Mouse (Mus musculus) c-Kit-positive CD71-positive TER-119-positive erythroid progenitor cells, embryonic 14.5 days (primary cell): Measurements from ENCODE around the gene Rai1.

ENCODE experiments used
- DNase-seq: peaks from one replicate; pipeline ENCODE4 v3.0.0-alpha.2; 2013; ENCODE audit warnings: low spot score

The Rai1 gene

DNA sequence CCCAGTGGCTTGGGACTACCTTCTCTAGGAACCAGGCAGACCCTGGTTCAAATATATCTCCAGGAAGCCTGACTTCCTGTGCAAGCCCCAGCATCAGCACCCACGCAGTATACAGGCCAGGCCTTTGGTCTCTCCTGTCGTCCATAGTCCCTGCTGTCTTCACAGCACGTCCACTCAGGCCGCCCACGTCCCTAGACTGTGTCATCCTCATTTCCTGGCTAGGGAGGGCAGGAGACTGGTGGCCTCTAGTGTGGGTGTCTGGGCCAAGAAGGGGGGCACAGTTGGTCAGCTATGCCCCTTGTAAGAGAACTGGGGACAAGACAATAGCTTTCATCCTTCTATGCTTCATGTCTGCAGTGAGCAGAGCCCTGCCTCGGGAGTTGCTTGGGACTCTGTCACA is 87.7 kb downstream of the Rai1 start:
- DNase-seq = no peak

DNA sequence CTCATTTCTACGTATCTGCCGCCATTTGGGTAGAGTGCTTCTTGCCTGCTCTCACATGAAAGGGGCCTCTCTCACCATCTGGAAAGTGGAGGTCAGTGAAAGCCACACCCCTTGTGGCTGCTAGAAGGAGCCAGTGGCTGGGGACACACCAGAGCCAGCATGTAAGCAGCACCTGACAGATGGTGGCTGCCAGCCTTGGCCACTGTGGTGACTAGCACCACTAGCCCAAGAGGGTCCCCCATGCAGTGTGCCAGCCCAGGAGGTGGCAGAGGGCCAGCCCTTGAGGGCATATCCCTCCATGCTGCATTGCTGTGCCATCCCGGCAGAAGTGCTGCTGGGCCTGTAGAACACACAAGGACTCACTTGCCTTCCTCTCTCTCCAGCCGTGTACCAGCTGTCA is 88.7 kb downstream of the Rai1 start:
- DNase-seq = no peak

DNA sequence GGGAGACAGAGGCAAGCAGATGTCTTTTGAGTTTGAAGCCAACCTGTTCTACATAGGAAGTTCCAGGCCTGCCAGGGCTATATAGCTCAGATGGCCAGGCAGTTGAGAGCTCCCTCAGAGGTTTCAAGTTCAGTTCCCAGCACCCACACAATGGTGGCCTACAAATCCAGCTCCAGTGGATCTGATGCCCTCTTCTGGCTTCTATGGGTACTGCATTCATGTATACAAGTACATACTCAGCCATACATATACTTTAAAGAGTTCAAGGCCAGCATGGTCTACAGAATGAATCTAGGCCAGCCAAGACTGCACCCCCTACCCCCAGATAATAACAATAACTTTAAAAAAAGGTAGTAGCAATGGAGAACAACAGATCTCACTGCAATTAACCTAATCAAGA is 90.3 kb downstream of the Rai1 start:
- no peak for DNase-seq

DNA sequence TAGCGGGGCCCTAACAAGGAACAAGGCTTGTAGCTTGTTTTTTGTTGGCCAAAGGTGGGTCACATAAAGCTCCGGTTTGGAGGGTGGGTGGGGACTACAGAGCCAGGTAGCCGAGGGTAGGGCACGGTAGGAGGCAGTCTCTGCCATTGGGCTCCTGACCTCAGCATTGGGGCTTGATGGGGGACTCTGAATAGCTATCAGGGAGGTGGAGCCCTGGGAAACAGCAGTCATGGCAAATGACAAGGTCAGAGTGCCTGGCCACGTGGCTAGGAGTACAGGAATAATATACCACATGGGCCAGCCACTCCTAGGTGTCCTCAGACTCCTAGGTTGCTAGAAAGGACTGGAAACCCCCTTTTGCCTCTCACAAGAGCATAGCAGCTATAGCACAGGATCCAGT is 91.5 kb downstream of the Rai1 start:
- no peak for DNase-seq

DNA sequence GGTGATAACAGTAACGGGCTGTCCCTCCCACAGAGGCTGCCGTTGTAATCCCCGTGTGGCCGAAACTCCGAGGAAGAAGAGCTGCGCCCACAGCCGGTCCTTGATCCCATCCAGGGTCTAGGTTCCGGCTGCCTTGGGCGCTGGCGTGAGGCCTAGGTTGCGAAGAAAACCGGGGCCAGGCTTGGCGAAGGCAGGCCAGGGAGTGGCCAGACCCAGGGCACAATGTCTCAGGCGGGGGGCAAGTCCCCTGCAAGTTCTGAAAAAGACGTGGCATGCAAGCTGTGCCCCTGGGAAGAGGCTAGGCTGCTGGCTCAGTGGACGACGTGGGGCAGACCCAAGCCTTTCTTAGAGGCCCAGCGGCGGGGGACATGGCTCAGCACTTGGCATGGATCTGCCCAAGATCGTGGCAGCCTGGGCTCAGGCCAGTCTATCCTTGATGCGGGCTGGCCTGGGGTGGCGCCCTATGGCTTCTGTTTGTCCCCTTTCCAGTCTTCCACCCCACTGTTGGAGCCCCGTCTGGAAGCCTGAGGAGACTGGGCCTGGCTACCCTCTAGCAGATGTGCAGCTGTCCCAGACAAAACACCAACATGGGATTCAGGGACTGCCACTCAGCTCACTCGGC is 93.3 kb downstream of the Rai1 start:
- no peak for DNase-seq

DNA sequence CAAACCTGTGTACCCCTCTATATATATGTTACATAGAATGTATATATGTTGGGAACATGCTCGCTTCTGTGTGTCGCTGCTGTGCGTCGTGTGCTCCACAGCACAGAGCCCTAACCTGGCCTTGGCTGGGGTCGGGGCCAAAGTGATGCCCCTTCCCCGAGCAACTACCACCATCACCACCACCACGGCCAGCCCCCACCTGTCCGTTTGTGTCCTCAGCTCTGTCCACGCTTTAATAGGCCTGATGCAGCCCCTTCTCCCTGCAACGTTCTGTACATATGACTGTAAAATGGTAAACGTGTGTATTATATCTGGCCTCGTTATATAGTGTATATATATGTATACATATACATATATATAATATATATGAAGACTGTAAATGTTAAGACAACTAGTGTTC is 93.8 kb downstream of the Rai1 start:
- no peak for DNase-seq

DNA sequence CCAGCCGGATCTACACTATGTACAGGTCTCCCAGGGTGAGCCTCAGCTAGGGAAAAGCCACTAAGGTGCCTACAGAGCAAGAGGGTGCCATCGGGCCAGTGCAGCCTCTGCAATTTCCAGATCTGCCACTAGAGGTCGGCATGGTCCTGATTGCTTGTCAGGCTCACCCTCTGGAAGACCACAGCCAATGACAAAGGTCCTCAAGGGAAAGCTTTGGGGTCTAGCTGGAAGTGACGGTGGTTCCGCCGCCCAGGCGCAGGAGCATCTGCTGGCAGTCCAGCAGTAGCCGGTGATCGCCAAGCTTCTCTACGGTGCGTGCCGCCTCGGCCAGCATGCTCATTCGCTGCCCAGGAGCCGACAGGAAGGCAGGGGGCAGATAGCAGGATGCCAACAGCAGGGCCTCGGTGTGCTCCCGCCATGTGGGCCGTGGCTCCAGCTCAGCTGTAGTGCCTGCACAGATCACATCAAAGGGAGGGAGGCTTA is 94.9 kb downstream of the Rai1 start:
- DNase-seq = peak; percentile 88

DNA sequence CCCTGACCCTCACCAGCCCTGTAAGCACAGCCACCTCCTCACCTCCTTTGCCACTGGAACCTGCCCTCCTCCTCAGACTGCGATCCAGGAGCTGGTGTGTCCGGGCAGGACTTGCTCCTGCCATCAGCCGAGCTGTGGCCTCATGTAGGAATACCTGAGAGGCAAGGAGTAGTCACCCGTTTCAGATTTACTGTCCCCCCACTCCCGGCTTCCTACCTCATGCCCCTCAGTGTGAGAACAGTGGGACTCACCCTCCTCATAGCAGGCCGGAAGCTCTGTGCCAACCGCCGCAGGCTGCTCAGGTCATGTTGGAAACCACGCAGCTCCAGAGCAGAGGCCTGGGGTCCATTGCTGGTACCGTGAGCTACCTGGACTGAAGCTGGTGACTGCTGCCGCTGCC is 95.6 kb downstream of the Rai1 start:
- no peak for DNase-seq

DNA sequence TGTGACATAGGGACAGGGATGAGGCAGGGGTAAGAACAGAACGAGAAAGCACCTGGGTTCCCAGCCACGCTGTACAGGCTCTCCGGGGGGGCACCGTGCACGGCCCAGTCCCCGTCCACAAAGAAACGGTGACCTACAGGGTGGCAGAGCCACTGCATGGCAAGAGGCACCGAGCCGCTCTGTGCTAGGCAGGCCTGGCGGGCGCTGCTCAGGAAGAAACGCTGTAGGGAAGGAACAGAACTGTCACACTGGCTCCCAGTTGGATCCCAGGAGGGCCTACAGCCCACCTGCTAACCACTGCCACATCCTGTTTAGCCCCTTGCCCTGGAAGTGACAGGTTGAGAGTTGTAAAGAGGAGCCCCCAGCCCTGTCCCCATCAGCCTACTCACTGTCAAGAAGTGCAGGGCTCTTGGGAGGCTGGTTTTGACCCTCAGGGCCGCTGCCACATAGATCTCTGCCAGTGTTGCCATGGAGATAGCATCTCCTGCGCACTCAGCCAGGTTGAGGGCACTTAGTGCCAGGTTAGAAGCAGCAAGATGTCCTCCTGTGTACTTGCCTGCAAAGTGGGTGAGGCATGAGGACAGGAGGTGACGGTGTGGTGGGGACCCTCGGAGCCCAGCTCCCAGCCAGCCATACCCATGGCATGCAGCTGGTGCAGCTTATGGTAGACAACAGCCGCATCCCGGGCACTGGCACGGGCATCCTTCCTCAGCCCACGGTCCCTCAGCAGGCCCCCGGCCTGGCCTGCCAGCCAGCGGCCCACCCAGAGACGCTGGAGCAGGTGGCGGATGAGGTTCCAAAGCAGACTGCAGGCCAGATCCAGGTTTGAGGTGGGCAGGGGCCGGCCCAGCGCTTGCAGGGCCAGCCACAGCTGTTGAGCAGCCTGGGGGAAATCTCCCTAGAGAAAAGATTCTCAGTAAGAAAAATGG is 98.2 kb downstream of the Rai1 start:
- DNase-seq = no peak

DNA sequence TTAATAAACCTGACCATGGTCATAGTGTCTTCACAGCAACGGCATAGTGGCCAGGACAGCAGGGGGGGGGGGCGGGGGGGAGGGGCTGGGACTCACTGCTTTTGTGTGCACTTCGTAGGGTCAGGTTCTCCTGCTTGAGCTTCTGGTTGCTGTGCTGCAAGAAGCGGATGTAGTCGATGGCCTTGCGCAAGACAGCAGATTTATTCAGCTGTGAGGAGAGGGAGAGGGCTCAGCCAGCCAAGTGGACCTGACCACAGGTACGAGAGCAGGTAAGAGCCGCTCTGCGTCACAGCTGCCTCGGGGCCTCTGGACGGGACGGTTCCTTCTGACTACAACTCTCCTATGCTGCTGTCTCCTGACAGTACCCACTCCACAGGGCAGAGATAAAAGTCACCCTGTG is 100.2 kb downstream of the Rai1 start:
- DNase-seq = no peak

DNA sequence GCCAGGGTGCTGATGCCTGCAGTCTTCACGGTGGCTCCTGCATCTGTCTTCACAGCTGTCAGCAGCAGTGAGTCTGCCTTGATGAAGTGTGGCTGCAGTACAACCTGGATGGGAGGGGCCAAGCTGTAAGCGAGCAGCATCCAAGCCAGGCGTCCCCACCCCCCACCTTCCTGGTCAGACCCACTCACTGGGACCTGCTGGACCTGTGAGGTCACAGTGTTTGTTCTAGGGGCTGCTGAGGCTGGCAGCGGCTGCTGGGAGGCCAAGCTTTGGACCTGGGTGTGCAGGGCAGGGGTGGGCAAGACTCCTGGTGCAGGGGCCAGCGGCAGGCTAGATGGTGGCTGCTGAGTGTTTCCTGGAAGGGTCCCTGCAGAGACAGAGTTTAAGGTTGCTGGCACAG is 101.4 kb downstream of the Rai1 start:
- DNase-seq = no peak

DNA sequence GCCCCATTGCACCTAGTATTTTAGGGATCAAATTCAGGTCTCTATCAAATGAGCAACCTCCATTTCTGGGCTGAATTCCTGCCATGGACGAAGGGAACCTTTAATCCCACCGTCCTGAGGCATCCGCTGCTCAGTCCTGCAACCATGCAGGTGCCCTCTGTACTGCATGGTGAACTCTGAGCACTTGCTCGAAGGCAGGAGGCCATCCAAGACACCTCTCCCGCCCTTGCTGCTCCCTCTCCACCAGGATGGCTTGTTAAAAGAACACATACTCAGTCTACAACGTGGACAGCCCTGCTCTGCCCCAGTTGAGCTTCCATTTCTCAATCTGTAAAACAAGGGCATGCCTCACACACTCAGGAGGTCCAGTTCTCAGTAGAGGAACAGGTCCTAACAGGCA is 103.4 kb downstream of the Rai1 start:
- DNase-seq = no peak

DNA sequence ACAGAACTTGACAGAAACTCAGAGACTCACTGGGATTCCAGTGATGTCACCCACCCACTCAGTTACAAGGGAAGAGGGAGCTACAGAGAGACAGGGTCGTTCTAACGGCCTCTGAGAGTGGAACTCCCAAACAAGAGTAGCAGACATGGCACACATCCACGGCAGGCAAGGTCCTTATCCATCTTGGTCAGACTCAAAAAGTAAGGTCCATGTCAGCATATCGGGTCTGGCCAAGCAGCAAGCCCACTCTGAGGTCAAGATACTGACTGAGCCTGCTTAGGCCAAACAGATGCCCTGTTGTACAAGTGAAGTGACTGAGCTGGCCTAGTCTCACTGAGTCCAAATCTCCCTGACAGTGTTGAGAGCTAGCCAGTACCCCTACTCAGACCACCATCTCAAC is 103.9 kb downstream of the Rai1 start:
- DNase-seq = no peak

DNA sequence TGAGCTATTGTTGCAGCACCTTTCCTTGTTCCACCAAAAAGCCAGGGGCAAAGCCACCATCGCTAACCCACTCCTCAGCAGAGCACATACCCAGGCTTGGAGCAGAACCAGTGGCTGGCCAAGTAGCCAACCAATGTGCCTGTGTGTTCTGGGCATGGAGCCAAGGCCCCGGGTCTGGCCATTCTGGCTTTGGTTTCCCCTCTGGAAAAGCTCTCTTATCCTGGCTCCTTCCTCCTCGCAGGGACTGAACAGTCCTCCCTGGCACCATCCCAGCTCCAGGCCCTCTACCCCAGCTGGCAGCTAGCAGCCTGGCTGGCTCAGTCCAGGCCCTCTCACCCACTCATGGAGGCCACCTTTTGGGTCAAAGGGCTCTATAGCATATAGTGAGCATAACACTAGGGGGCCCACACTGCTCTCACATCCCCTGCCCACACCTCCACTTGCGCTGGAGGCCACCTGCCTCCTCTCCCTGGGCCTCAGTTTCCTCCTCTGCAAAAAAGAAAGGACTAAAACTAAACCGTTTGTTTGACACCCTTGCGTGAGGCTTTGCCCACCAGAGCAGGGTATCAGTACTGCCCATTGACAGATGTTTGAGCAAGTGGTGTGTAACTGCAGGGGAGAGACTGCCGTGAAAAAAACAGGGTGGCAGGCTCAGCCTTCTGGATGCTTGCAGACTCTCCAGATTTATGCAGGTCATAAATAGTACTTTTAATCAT is 104.6 kb downstream of the Rai1 start:
- DNase-seq = no peak

DNA sequence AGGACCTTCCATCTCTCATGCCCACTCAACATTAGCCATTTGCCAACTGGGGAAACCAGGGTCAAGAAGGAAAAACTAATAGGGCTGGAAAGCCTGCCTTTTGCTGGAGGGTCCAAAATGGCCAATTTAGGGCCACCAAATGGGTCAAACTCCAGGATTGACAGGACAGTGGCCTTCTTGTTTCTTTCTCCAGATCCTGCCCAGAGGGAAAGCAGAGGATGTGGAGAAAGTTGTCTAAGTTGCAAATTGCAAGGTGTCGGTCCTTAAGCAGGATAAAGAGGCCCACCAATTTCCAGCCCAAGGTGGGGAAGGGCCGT is 105.1 kb downstream of the Rai1 start:
- no peak for DNase-seq

DNA sequence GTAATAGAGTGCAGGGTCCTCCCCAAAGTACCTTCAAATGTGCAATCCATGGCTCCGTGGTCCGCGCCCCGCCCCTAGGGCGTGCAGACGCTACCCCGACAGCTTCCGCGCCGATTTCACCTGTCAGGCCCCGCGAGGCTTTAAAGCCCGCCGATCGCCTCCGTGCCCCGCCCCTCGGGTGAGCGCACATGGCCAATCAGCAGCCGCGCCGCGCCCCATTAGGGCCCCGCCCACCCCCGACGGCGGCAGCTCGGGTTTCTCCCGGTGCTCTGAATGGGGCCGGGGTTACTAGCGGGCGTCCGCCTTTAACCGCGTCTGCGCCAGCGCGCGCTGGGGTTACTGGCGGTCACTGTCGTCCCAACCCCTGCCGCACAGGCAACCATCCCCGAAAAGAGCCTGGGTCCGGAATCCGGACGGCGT is 105.5 kb downstream of the Rai1 start:
- peak; percentile 95 for DNase-seq

DNA sequence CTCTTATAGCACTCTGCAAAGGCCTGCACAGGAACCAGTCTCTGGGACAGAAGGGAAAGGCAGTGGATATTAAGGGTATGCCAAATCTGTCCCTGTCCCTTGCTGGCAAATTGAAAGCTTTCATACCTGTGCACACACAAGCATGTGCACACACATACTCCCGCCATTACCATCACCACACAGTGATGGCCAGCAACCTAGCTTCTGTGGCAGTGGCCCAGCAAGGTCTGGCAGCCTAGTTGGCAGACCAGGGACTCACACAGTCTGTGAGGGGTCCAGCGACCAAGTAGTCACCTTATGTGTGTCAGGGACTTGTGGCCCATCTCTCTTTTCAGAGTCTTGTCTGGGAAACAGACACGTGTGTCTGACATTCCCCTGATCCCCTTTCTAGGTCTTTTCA is 106.3 kb downstream of the Rai1 start:
- DNase-seq = no peak

DNA sequence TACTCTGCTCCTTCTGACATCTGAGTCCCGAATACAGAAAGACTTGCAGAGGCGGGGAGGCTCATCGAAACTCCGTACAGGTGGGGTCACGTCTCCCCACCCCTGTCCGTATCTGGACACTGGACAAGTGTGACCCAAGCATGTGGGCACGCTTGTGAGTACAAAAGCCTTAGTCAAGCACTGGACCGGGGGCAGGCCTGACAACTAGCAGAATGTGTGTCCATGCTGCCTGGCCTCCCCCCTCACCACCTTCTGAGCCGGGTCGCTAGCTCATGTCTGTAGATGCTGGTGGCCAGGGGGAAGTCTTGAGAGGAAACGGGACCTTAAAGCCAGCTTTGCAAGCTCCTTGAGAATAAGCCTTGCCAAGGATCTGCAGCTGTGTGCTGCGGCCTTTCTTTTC is 106.9 kb downstream of the Rai1 start:
- DNase-seq = no peak

DNA sequence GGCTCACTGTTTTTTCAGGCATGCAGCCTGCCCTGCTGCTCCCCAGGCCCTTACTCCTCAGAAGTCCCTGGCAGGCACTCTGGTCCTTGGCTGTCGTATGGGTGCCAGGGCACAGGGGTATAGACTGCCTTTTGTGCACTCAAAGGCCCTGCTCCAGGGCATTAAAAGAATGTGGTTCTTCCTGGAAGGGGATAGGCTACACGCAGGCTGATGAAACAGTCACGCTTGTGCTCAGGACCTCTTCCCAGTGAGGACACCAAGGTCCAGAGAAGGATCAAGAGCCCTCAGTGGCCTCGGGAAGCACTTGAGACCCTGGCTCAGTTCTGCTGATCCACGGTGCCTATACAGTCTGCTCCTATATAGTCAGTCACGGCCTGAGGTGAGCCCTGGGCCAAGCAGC is 108.5 kb downstream of the Rai1 start:
- DNase-seq = no peak

DNA sequence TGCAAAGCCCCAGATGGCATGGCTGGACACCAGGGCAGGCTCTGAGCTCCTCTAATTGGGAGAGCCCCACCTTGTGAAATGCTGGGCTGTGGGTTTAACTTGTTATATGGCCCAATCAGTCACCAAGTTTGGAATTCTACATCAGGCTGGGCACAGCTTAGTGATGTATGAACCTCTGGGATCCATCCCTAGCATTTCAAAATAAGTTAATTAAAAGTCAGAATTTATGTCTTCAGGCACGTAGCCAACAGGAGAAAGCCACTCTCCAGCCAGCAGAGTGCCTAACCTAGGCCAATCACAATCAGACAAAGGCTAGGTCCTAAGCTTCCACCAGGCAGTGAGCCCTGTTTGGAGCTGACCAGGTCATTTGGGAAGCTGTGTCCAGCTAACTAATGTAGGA is 111.9 kb downstream of the Rai1 start:
- DNase-seq = no peak

DNA sequence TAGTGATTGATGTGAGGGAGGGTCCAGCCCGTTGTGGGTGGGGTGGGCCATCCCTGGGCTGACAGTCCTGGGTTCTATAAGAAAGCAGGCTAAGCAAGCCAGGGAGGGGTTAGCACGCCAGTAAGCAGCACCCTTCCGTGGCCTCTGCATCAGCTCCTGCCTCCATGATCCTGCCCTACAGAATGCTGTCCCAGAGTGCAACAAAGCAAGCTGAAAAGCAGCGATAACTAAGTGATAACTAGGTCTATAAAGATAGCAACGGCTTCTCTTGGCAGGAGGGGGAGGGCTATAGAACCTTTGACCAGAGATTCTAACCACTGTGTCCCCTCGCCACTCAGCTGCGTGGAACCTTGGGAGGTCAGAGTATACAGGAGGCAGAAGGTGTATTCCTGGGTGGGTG is 112.7 kb downstream of the Rai1 start:
- DNase-seq = no peak

DNA sequence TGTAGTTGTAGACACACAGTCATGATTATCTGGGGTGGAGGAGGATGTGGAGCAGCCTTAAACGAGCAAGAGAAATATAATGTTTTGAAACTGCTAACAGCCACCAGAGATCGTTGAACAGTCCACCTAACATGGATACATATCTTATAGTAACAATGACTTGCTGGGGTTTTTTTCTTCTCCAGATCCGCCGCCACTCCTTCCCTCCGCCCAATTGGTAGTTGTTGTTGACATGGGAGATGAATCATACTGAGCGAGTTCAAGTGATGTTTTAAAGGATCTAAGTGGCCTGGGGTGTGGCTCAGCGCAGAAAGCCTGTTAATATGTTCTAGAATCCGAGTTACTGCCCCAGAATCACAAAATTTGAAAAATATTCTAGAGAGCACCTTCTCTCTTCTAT is 114.8 kb downstream of the Rai1 start:
- peak; percentile 66 for DNase-seq

DNA sequence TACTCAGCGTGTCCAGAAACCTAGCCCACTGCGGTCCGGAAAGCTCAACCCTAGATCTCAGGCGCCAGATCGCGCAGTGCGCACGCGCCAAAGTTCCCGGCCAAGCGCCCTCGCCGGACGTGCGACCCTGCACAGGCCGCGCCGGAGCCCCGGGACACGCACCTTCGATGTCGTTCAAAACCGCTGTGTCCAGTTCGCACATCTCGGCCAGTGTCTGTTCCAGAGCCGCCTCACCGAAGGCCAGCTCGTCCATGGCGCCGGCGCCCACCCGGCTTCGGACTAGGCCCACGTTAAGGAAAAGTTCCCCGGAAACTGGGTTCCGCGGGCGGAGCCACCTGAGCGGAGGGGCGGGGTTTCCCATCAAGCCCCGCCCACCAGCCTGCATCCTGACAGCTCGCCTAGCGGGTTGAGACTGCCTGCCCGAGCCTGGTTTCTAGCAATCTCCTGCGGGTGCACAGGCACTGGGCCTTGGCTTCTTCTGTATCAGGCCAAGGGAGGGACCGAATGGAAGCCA is 115.5 kb downstream of the Rai1 start:
- DNase-seq = peak; percentile 94
